Mouse (Mus musculus) testis, adult 2 months (tissue): ENCODE data around the gene Vmn2r70.

Experiments
- CTCF ChIP-seq: fragments of 200-500 bp; IDR thresholded peaks from 2 replicates; pipeline ENCODE4 v1.5.1; 2012; ENCODE audit warnings: low read depth, mild to moderate bottlenecking, inconsistent platforms, low read length, moderate library complexity; ENCODE audit not compliant: control insufficient read depth, insufficient read depth, insufficient replicate concordance
- POLR2A ChIP-seq: fragments of 200-500 bp; IDR thresholded peaks from 2 replicates; pipeline ENCODE4 v1.6.1; 2012; ENCODE audit warnings: low read depth, mild to moderate bottlenecking, inconsistent platforms, low read length, moderate library complexity; ENCODE audit not compliant: control insufficient read depth

DNA sequence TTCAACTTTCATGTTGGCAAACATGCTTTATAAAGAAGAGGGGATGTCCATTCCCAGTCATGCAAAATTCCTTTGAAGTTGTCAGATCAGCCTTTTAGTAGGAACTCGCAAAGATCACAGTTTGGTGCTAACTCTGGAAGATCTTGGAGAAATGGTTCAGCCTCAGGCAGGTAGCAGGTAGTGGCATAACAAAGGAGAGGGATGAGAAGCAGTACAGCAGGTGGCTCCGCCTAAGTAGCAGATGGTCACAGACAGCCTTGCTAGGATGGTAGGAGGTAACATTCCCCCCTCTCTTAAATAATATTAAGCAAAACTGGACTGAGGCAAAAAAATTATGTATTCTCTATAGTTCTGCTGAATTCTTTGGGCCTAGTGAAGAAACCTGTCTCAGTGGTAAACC, 26.9 kb downstream of the Vmn2r70 start:
- TF ChIP-seq CTCF (no peak), POLR2A (no peak)
